ENCODE assay signal across 9 mouse cellular contexts in genomic region chr15:94342365-94342764, GRCm38 (mm10).
DNase-seq lines count a peak whose midpoint lies in the region; ATAC-seq and TF ChIP-seq lines count a peak whose summit lies in the region.
"Had no signal": no experiment of that assay in that cellular context is flagged by ENCODE, and none has a peak within 500 bp of the region (broad histone marks: within the 10 kb centered on the region; RNA-seq: fewer than 3 reads in every experiment).

No protein-coding gene starts in this region.

- WGBS in liver, postnatal 0 days (ENCODE audit: insufficient replicate concordance) = 57% methylated on average over 10 of the region's 10 CpGs

- H3K27ac ChIP-seq in liver, postnatal 0 days (ENCODE audit: low read depth) = no peak overlapping the region
- H3K27ac ChIP-seq: hindbrain, embryonic 15.5 days had no signal

- H3K9me3 ChIP-seq in liver, postnatal 0 days (ENCODE audit: low read length) = no peaks in the 10 kb centered on the region
- H3K9me3 ChIP-seq: hindbrain, embryonic 15.5 days had no signal

- H3K27me3 ChIP-seq in liver, postnatal 0 days (ENCODE audit: insufficient read depth, low read length) = no peaks in the 10 kb centered on the region
- H3K27me3 ChIP-seq: hindbrain, embryonic 15.5 days had no signal

- no peak overlapping the region for H3K4me2 ChIP-seq in liver, postnatal 0 days (ENCODE audit: low read depth, low read length)
- H3K4me2 ChIP-seq: hindbrain, embryonic 15.5 days had no signal

- no peak for ATAC-seq in liver, postnatal 0 days

- no peak overlapping the region for H3K9ac ChIP-seq in liver, postnatal 0 days (replicated peaks)
- H3K9ac ChIP-seq: hindbrain, embryonic 15.5 days had no signal

- peak; percentile 67 for TF ChIP-seq CTCF in brain, embryonic 14.5 days (IDR thresholded peaks at IDR 0.05; ENCODE audit: borderline replicate concordance, extremely low read depth, insufficient read depth, insufficient read length)
- peak; percentile 65 for TF ChIP-seq CTCF in liver, postnatal 0 days (IDR thresholded peaks at IDR 0.05; ENCODE audit: low read depth)

- H3K36me3 ChIP-seq in liver, postnatal 0 days (replicated peaks; ENCODE audit: insufficient read depth, low read length) = no peaks in the 10 kb centered on the region

- no peak for TF ChIP-seq POLR2A in brain, embryonic 14.5 days (IDR thresholded peaks at IDR 0.05; ENCODE audit: borderline replicate concordance, extremely low read depth, insufficient read depth, insufficient read length, poor library complexity, severe bottlenecking)

- no peak overlapping the region for H3K4me3 ChIP-seq in liver, postnatal 0 days (ENCODE audit: low read depth, low read length)
- H3K4me3 ChIP-seq: hindbrain, embryonic 15.5 days had no signal

- no peak for TF ChIP-seq EP300 in liver, postnatal 0 days (IDR thresholded peaks at IDR 0.05; ENCODE audit: low read depth)

- peak; percentile 31 for DNase-seq in ovary, postnatal 10 days (ENCODE audit: low spot score)
- no peak for DNase-seq in ovary, adult 18-20 months (ENCODE audit: low spot score)
- peak; percentile 76 for DNase-seq in brain, embryonic 14.5 days (ENCODE audit: low read depth)
- DNase-seq in frontal cortex, postnatal 14 days (ENCODE audit: low spot score in 2 of 2) = peak; percentile 22 to 78
- peak; percentile 76 to 92 for DNase-seq in kidney, postnatal 25 days
- peak; percentile 64 for DNase-seq in liver, postnatal 0 days
- DNase-seq in right cerebral cortex, postnatal 4 days = peak; percentile 84
- DNase-seq in urinary bladder, postnatal 4 days (ENCODE audit: low spot score in 2 of 2) = peak; percentile 48 to 80

- no peaks in the 10 kb centered on the region for H3K4me1 ChIP-seq in liver, postnatal 0 days (ENCODE audit: insufficient read depth)
- H3K4me1 ChIP-seq: hindbrain, embryonic 15.5 days had no signal
